Mouse (Mus musculus): ENCODE measurements at regions not wholly inside any gene's neighbourhood (a gene's known extent, or its start where the extent isn't known, plus 50 kb on each side); places are given as distances from the start of the nearest gene placed in this dataset.

DNA sequence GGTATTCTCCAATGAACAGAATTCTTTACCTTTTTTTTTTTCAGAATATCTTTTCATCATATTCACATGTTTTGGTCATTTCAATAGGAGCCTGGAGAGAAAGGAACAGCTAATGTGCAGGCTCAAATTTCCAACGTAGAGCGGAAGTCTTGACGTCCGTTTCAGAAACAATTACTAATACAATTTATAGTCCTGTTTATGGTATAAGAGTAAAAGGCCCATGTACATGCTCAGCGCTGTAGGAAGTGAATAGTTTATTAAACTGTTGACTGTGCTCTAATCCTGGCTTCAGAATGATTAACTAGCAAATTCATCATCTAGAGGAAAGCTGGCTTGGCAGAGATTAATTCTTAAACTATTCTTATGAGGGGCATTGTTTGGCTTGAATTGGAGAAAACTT lies 142.1 kb downstream of the Pik3r1 start:
- DNase-seq (ENCODE audit: low spot score) = no peak

DNA sequence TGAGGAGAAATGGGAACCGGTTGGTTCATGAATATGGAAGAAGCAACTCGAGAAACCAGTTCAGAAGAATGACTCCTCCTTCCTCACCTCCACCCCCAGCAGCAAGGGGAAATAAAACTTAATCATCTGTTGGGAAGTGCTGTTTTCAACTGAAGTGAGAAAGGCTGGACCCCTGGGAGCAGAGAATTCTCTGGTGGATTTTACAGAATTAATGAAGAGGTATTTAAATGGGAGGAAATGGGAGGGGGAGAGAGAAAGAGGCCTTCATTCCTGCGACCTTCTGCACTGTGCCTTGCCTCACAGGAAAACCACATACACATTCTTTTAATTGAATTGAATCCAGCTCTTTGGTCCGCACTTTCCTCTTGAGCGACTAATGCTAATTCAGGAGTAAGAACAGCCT lies 143.8 kb downstream of the Pik3r1 start:
- no peak for DNase-seq (ENCODE audit: low spot score)

DNA sequence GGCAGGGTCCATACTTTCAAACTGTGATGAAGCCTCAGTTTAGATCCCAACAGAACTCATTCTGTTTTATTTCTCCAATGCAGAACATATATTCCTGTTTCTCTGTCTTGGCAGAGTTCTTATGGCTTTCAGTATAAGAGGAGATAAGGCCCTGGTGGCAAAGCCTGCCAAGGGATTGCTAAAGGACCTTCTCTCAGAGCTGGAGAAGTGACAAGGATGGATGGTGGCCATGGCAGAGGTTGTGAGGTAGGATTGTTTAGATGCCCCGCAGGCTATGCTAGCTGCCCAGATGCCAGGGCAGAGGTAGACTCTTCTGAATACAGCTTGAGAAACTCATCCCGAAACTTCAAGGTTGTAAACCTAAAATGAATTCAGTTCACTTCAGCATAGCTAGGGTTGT lies 145.4 kb downstream of the Pik3r1 start:
- DNase-seq (ENCODE audit: low spot score) = no peak

DNA sequence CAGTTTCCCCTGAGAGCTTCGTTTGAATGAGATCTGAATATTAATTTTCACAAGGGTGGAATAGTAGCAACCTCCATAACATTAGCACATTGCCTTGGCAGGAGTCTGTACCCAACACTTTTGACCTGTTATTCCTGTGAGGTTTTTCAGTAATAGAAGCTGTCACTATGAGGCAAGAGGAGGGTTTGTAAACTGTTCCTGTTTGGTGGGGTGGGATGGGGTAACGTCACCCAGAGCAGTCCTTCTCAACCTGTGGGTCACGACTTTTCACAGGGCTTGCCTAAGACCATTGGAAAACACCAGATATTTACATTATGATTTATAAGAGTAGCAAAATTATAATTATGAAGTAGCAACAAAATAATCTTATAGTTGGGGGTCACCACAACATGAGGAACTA lies 147.4 kb downstream of the Pik3r1 start:
- no peak for DNase-seq (ENCODE audit: low spot score)

DNA sequence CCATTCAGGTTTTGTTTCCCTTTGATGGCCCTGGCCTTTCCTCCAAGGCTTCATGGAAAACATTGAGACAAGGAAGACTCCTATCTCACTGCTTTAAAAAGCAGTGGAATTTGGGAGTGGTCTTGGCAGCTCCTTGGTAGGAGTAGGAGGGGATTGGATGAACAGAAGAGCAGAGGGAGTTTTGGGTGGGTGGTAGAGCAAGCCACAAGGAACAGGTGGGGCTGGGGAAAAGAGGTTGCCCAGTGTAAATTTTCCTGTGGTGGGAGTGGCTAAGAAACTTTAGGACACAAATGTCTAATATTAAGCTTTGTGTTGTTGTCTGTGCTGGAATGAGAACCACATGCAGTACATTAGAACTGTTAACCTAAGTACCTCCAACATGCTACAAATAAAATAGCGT lies 148.9 kb downstream of the Pik3r1 start:
- DNase-seq (ENCODE audit: low spot score) = no peak

DNA sequence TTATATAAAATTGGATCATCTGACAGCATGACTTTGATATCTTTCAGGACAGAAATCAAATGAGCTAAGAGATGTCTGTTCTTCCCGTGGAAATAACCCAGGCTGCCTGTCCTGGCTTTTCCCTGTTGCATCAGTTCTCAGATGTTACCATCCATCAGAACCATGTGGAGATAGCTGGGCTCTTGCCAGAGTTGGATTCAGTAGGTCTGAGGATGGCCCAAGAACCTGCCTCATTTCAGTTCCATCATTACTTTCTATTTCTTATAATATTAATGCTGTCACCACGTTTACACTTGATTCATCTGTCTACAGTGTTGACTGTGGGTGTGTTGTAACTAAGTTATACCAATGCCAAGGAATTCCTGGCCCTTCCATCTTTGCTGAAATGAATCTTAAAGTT lies 155.2 kb downstream of the Pik3r1 start:
- DNase-seq (ENCODE audit: low spot score) = no peak

DNA sequence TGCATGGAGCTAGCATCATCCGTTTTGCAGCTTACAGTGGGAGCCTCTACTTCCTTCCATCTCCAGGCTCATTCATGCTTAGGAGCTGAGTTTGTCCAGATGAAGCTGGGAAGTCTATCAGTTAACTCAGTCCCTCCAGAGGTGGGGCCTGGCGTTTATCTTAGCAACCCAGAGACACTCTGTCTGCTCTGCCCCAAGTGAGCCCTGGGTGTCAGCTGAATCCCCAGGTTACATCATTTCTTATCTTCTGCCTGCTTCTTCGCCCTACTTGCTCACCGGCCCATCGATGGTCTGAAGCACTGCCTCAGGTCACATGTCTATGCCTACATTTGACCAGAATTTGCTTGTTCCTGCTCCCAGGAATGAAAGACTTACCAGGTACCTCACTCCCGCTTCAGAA lies 156.3 kb downstream of the Pik3r1 start:
- no peak for DNase-seq (ENCODE audit: low spot score)

DNA sequence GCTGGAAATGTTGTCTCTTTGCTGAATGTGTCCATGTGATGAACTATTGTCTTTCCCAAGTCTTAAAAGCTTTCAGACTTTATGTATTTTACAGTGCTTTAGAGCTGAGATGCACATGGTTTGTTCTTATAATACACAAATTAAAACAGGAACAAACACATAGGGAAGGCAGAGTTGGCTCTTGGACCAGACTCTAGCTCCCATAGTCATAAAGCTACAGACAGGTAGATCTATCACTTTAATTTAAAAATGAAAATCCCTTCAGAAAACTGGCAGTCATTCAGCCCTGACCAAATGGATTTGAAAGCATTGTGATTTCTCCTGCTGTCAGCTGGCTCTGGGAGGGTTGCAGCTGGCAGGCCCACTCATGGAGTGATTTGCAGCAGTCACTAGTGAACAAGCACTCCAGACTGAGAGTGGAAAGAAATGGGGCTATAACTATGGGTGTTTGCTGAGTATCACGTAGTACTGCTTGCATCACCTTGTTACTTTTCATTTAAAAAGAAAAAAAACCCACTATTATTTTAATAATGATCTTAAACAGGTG lies 161.8 kb downstream of the Pik3r1 start:
- no peak for DNase-seq (ENCODE audit: low spot score)

DNA sequence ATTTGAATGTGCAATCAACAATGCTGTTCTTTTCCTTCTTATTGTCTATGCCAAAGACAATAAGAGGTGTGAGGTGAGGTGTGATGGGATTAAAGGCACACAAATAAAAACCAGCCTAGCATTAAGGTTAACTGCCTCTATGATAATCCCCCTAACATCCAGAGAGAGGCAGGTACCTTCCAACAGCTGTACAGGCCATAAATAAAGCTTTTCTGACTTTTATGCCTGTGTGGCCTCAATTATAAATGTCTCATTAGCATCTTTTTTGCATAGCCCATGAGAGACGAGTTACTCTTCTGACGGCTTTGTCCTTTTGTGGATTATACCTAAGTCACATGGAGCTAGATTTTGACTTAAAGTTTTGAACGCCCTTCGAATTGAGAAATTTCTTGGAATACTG lies 162.3 kb downstream of the Pik3r1 start:
- DNase-seq (ENCODE audit: low spot score) = no peak

DNA sequence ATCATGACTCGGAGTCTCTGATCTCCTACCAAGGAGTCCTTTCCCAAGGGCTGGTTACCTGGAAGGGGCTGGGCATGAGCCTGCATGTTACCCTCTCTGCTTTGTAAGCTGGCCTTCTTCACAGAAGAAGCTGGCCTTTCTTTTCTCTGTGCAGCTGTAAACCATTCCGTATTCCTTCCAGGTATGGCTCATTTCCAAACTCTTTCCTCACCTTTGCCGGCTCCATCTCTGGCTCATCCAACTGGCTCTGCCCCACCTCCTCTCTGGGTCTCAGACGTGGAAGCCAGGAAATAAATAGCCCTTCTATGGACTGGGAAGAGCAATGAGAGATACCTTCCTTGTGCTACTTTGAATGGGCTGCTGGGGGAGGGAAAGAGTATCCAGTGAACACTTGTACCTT lies 163.0 kb downstream of the Pik3r1 start:
- no peak for DNase-seq (ENCODE audit: low spot score)

DNA sequence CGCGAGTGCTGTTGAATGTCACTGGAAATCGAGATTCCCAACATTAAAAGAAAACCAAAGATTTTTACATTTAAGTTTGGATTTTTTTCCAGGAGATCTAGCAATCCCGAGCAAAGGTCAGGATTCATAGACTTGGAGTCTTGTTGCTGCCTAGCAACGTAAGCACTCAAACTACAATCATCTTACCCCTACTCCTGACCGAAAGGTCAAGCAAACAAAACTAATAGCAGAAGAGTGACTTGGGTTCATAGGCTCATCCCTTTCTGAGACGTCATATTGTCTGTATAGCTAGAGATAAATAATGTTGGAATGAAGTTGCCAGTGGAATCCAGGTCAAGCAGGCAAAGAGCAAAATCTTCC lies 169.9 kb downstream of the Pik3r1 start:
- no peak for DNase-seq (ENCODE audit: low spot score)

DNA sequence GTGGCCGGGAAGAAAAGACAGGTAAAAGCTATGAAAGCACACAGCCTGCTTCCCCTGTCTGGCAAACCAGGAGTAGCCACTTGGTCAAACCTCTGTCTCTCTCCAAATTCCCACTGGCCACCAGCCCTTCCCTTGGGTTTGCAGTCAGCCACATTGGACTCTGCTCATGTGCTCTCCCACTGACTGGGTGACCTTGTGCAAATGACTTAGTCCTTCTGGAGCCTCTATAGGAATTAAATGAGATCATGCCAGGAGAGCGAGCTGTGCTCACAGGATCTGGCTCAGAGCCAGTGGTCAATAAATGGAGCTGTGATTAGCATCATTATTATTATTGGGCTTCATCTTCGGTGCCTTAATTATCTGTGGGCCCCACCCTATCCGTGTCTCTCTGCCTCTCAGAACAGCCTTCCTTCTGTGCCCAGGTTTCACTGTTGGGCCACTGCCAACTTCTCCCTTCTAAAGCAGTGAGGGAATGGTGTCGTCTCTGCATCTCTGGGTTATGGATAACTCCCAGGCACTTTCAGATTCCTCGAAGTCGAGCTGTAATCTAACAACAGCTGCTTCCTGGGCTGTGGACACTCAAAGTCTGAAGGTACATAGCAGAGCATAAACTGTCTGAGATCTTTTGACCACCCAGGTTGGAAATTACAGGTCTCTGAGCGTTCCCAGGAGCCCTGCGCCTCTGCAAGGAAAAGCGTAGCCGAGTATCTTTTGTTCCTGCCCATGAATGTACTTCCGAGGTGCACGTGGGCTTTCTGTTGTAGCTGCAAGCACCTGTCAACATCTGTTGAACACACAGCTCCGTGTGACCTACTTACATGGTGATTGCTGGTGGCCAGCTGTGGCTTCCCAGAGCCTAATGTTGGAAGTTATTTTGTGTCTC lies 170.5 kb downstream of the Pik3r1 start:
- DNase-seq (ENCODE audit: low spot score) = peak; percentile 48

DNA sequence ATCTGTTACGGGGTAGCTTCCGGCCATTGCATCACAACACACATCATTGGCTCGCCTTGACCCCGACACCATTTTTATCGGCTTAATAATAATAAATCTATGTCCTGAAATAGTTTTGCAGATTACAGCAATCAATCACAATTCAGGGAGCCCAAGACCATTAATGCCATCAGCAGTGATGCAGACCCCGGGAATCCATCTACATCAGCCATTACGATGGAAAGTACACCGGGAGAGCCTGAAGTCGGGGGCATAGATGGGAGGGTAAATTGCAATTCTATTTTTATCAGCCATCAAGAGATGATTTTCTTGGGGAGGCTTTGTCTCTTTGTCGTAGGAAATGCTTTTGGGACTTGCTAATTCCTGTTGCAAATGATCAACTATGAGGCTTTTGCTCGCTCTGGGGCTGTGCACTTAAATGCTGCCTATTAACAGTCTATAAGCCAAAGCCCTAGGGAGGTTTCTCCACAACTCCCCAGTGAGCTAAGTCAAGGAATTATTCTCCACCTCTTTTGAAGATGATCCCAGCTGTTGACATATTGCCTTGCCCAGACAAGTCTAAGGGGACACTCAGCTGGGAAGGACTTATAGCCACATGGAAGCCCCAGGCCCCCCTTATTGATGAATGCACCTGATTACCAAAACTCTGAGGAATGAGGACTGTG lies 173.4 kb downstream of the Pik3r1 start:
- no peak for DNase-seq (ENCODE audit: low spot score)

DNA sequence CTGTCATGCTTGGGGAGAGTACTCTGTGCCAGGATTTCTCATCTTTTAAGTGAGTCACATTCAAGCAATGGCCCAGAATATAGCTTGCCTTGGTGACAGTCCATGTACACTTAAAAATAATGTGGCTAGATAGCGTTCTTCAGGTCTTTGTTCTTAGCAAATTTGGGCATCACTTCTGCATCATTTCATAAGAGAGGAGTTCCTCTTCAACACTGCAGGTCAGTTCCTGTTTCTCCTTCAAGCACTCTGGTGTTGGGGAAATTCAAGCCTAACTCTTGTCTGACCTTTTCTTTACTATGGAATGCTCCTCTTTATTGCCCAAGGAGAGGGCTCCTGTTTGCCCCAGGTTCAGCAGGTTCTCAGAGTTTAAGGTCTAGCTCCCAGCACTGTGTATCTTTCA lies 175.7 kb downstream of the Pik3r1 start:
- no peak for DNase-seq (ENCODE audit: low spot score)

DNA sequence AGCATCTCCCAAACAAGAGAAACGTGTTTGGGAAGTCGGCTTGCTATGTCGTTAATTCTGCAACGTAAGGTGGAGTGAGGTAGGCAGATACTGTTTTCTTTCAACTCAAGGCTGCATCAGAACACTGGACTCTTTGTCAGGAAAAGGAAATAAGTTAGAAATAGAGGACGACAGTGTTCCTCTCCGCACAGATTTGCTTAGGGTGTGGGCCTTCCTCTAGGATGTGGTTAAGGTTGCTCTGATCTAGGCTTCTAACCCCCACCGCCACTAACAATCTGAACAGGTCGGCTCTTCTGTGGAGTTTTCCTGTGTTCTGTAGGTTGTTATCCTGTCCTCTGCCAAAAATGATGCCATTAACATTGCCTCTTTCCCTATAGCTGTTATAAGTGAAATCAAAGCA lies 179.1 kb downstream of the Pik3r1 start:
- DNase-seq (ENCODE audit: low spot score) = no peak

DNA sequence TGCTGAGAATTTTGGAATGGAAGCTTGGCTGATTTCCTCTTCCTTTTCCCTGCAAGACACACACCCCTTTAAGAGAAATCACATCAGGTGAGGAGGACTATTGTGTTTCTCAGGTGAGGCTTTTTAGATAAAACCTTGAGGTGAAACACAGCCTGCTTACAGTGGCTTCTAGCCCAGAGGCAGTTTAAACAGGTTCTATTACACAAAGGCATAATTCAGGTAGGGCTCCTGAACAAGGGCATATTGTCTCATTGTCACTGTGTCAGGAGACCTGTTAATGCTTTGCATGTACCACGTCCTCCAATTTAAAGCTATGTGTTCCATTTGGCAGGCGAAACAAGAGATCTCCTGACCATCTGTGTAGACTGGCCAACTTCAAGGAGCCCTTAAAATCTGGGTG lies 181.2 kb downstream of the Pik3r1 start:
- no peak for DNase-seq (ENCODE audit: low spot score)

DNA sequence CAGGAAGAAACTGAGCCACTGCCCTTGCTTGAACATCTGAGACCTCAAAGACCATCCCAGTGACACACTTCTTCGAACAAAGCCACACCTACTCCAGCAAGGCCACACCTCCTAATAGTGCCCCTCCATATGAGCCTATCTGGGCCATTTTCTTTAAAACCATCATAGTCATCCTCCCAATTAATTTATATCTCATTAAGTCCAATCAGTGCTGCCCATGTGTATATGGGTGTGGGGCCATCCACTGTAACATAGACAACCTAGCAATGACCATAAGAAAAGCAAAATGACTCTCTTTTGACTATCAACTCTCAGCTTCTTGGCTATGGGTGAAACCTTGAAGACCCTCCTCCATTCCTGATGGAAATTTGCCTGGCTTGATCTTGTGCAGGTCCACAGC lies 191.5 kb downstream of the Pik3r1 start:
- no peak for DNase-seq (ENCODE audit: low spot score)

DNA sequence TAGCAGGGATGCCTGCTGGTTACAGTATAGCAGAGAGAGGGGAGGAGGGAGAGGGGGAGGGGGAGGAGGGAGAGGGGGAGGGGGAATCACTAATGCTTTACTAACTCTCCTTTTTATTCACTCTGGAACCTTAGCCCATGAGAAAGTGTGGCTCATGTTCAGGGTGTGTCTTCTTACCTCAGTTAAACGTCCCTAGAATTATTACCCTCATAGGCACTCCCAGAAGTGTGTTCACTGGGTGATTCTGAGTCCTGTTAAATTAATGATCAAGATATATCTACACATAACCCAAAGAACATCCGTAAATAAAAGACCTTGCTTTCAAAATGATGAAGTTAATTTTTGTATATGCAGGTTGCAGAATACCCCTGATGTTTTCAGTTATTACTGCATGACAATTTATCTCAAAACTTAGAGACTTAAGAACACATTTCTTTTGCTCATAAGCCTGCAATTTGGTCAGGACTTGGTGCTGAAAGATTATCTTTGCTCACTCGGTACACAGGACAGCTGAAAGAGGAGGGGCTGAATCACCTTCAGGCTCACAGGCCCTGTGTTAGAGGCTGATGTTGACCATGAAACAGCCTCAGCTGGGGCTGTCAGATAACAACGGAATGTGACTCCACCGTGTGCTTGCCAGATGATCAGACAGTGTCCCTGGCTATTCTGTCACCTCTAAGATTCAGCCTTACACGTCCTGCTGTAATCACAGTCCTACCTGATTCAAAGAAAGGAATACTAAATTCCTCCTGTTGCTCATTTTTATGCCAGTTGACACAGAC lies 195.0 kb downstream of the Pik3r1 start:
- DNase-seq (ENCODE audit: low spot score) = no peak

DNA sequence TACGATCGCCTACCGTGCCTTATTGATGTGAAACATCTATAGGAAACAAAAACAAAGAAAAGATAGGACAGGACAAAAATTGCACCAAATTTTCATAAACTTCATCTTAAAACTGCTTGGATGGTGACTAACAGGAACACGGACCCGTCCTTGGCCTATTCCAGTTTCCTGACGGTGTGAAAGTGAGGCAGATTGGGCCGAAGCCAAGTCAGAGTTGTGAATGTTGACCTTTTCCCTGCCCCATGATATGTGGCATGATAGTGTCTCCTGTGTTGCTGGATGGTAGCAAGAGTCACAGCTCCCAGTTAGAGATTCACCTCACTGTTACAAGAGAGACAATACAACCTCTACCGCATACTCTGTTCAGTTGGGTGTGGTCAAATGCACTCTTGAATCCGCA lies 195.8 kb downstream of the Pik3r1 start:
- DNase-seq (ENCODE audit: low spot score) = no peak

DNA sequence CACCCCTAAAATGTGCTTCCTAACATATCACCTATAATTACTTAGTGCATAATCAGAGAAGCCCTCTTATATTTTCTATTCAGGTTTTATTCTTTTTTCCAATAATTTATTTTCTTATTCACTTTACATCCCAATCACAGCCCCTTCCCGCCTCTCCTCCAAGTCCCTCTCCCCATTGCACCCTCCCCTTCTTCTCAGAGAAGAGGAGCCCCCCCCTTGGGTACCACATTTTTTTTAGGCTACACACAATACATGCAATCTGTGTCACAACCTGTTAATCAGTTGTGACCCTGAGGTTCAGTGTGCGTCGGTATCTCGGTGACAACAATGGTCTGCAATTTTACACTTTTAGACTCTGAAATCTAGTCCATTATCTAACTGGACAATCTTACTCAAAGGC lies 198.0 kb downstream of the Pik3r1 start:
- DNase-seq (ENCODE audit: low spot score) = no peak

DNA sequence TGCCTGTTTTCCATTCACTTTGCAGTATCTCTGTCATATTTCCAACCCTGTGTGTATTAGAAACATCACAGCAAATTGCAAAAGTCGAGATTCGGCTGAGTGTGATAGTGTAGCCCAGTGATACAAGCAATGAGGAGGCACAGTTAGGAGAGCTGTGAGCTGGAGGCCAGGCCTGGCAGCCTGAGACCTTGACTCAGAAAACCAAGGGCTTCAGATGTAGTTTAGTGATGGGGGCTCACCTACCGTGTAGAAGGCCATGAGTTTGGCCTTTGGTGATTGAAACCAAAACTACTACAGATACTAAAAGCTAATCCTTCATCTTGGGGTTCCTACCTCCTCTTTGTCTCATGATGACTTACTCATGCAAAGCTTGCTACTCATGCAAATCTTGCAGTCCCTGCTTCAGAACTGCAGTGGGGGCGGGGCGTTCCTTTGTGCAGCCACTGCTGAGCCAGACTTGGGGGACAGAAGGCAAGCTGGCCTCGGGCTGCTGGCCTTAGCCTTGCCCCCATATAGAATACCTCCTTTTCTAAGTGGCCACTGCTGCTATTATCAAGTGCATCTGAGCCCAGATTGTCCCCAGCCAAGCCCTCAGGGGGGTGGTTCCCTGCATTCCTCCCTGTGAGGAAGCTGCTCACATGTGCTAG lies 198.9 kb downstream of the Pik3r1 start:
- no peak for DNase-seq (ENCODE audit: low spot score)

DNA sequence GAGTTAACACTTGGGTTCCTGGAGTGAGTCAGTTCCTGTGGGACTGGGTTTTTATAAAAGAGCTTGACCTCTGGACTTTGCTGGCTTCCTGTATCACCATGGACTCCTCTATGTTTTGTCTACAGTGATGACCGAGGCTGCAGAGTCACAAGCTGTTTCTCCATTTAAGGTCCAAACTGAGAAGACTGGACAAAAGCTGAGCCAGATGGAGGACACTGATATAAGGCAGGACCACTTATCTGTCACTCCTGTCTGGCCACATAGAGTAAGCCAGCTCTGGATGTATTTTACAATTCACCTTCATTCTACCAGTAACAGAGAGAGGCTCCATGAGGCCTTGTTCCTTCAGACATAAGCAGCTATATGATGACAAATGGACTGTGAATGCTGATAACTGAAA lies 202.7 kb downstream of the Pik3r1 start:
- DNase-seq (ENCODE audit: low spot score) = no peak
